Mouse (Mus musculus) ES-E14 (cell line): ENCODE results near the gene Nfkbie.

Source experiments
- CHD2 ChIP-seq: IDR thresholded peaks from 2 replicates; pipeline ENCODE4 v1.6.1; 2014; ENCODE audit warnings: mild to moderate bottlenecking, low read depth, low read length, inconsistent platforms
- MAFK ChIP-seq: IDR thresholded peaks from 2 replicates; pipeline ENCODE4 v1.6.1; 2014; ENCODE audit warnings: mild to moderate bottlenecking, low read depth, low read length, inconsistent platforms; ENCODE audit not compliant: insufficient read depth

GRCm38 (mm10) chr17:45599446-45600242, 44.1 kb downstream of the Nfkbie start, which contains the start of gene Slc29a1:
- no peak for TF ChIP-seq MAFK
- TF ChIP-seq CHD2, result no peak
